Mouse (Mus musculus): ENCODE data around the gene Ppia.
A peak's percentile ranks its signal among the peaks of the same experiment; 100 is the strongest.
"Not testable (repeated sequence)": the region's sequence is repeated elsewhere in the genome, so short reads cannot be mapped to it uniquely, and the experiment has no call there.

Gene Ppia

GRCm38 (mm10) chr11:6442566-6442965, 27.3 kb downstream of the Ppia start:
- no peak for ATAC-seq (ENCODE audit: low TSS enrichment)

GRCm38 (mm10) chr11:6443102-6443501, 27.9 kb downstream of the Ppia start:
- no peak for ATAC-seq (ENCODE audit: low TSS enrichment)

GRCm38 (mm10) chr11:6443727-6444076, 28.5 kb downstream of the Ppia start:
- no peak for ATAC-seq (ENCODE audit: low TSS enrichment)

GRCm38 (mm10) chr11:6444077-6444853, 29.0 kb downstream of the Ppia start, which contains the start of gene H2afv:
Gene H2afv, minus strand, starts transcription at chr11:6444443.
- peak; percentile 99 for ATAC-seq (ENCODE audit: low TSS enrichment)

GRCm38 (mm10) chr11:6445441-6445840, 30.2 kb downstream of the Ppia start:
- ATAC-seq (ENCODE audit: low TSS enrichment) = no peak

- ATAC-seq (ENCODE audit: low TSS enrichment) = no peak
Measured at GRCm38 (mm10) chr11:6445951-6446350, 30.7 kb downstream of the Ppia start.

- no peak for ATAC-seq (ENCODE audit: low TSS enrichment)
Measured at GRCm38 (mm10) chr11:6447493-6447892, 32.2 kb downstream of the Ppia start.

GRCm38 (mm10) chr11:6448155-6448554, 32.9 kb downstream of the Ppia start:
- ATAC-seq (ENCODE audit: low TSS enrichment) = not testable (repeated sequence)

GRCm38 (mm10) chr11:6456083-6456482, 40.8 kb downstream of the Ppia start:
- ATAC-seq (ENCODE audit: low TSS enrichment) = no peak

- ATAC-seq (ENCODE audit: low TSS enrichment) = no peak
Measured at GRCm38 (mm10) chr11:6463159-6463837, 48.1 kb downstream of the Ppia start.

GRCm38 (mm10) chr11:6465122-6465521, 49.9 kb downstream of the Ppia start:
- ATAC-seq (ENCODE audit: low TSS enrichment) = peak; percentile 86

- ATAC-seq (ENCODE audit: low TSS enrichment) = no peak
Measured at GRCm38 (mm10) chr11:6468541-6468940, 53.3 kb downstream of the Ppia start.

All from frontal cortex, adult (tissue).